Mouse (Mus musculus) ES-Bruce4 (cell line): ENCODE data around the gene Dclre1a.
"Not testable (repeated sequence)": the region's sequence is repeated elsewhere in the genome, so short reads cannot be mapped to it uniquely, and the experiment has no call there.

Source experiments
- CTCF ChIP-seq: IDR thresholded peaks from one replicate; pipeline ENCODE4 v1.8.1; 2011; ENCODE audit warnings: low read depth, low read length
- EP300 ChIP-seq: IDR thresholded peaks from 2 replicates; pipeline ENCODE4 v1.6.1; 2011; ENCODE audit warnings: low read depth, low read length; ENCODE audit not compliant: insufficient read depth
- POLR2A ChIP-seq: IDR thresholded peaks from one replicate; pipeline ENCODE4 v1.8.1; 2011; ENCODE audit warnings: low read length; ENCODE audit not compliant: insufficient read depth

DNA sequence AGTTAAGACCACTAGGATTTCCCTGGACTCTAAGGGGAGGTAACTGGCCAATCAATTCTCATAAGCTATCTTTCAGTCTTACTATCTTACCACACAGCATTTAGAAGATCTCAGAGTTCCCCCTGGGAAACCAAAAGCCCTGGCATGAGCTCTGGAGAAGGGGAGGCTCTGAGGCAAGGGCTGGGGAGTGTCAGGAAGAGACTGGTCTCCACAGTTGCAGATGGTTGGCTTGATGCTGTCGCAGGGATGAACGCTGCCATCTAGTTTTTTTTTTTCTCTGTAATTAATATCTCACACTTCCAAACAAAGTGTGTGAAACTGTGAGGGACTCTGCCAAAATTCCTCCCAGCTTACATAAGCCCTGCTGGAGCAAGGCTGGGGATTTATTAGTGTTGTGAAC, 53.9 kb downstream of the Dclre1a start:
- TF ChIP-seq CTCF, EP300, POLR2A: not testable (repeated sequence)
